Mouse (Mus musculus) C2C12 (cell line): ENCODE measurements around the gene Gm49510. TPM values are rescaled to one million over a fixed set of nuclear protein-coding genes. Genes with fewer than 3 reads are reported as not detected.

ENCODE experiments used
- H3K27me3 ChIP-seq: one replicate; pipeline ENCODE4 v1.6.1; 2011; ENCODE audit not compliant: control insufficient read depth, insufficient read depth, insufficient read length
- H3K36me3 ChIP-seq: one replicate; pipeline ENCODE4 v1.6.1; 2011; ENCODE audit not compliant: control insufficient read depth, insufficient read depth
- H3K4me3 ChIP-seq: one replicate; pipeline ENCODE4 v1.5.1; 2011; ENCODE audit warnings: mild to moderate bottlenecking, control low read depth; ENCODE audit not compliant: poor library complexity, insufficient read depth, severe bottlenecking
- H3K79me2 ChIP-seq: one replicate; pipeline ENCODE4 v1.6.1; 2011; ENCODE audit not compliant: control insufficient read depth, insufficient read depth
- H3K79me3 ChIP-seq: one replicate; pipeline ENCODE4 v1.6.1; 2011; ENCODE audit warnings: low read depth, control low read depth
- H3ac ChIP-seq: one replicate; pipeline ENCODE3; 2011; ENCODE audit warnings: low read depth; ENCODE audit not compliant: control insufficient read depth, insufficient read length
- CEBPB ChIP-seq: IDR thresholded peaks from one replicate; pipeline ENCODE4 v1.6.1; 2011; ENCODE audit warnings: low read depth, mild to moderate bottlenecking, control low read depth, moderate library complexity
- CTCF ChIP-seq: IDR thresholded peaks from one replicate; pipeline ENCODE4 v1.5.1; 2011; ENCODE audit not compliant: control insufficient read depth, insufficient read depth, insufficient read length
- FOSL1 ChIP-seq: IDR thresholded peaks from one replicate; pipeline ENCODE4 v1.8.0; 2011; ENCODE audit warnings: mild to moderate bottlenecking, low read length; ENCODE audit not compliant: poor library complexity, insufficient read depth, severe bottlenecking
- MAX ChIP-seq: IDR thresholded peaks from one replicate; pipeline ENCODE4 v1.6.1; 2011; ENCODE audit warnings: mild to moderate bottlenecking, control low read depth
- MYOD1 ChIP-seq: IDR thresholded peaks from one replicate; pipeline ENCODE4 v1.6.1; 2011; ENCODE audit warnings: low read depth; ENCODE audit not compliant: control insufficient read depth, insufficient read length
- MYOG ChIP-seq: IDR thresholded peaks from one replicate; pipeline ENCODE4 v1.6.1; 2011; ENCODE audit not compliant: control insufficient read depth, insufficient read length; ENCODE audit errors: extremely low read depth
- USF1 ChIP-seq: IDR thresholded peaks from one replicate; pipeline ENCODE4 v1.6.1; 2011; ENCODE audit warnings: low read depth, mild to moderate bottlenecking, control low read depth, moderate library complexity
- polyA plus RNA-seq: library from polyadenylated mRNA; unstranded; fragments of >200 nt; fragmentation: generic; extraction: Trizol; gene quantifications from one replicate; pipeline ENCODE4 v1.2.1, GENCODE M21; 2012; ENCODE audit warnings: missing spikeins

Gene Gm49510
- polyA plus RNA-seq, 1 experiment: 0.07 TPM

DNA sequence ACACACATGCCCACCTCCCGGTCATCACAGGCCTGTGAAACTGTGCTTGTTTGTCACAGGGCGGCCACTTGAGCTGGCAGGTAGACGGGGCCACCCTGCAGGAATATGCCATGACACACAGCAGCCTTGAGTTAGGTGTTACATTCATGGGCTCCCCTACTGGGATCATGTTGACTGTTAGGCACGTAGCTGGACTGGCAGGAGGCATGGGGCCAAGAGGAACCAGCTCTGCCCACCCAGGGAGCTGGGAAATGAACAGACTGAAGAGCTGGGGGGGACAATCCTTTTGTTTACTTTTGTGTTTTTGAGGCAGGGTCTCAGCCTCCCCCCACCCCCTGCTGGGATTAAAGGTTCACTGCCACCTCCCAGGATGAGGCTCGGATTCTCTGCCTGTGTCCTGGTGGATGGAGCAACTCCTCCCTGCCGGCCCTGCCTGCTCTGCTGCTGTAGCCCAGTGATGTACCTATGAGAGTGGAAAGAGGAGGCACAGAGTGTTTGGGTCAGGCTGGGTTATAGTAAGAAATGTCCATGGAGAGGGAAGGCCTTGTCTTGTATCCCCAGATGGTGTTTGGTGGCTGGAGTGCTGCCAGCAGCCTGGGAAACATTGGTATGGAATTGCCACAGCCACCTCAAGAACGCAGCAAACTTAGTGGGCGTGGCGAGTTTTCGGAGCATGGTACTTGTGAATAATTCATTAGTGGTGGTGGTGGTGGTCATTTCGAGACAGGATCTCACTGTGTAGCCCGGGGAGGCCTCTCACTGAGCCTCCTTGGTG, 16.8 kb downstream of the Gm49510 start:
- TF ChIP-seq MAX (no peak), USF1 (no peak), MYOD1 (no peak), MYOG (no peak), CTCF (no peak), FOSL1 (no peak), CEBPB (no peak)
- Histone ChIP-seq H3K4me3 (no peak overlapping the region), H3K79me3 (peaks cover 10% of the 10 kb centered on the region), H3K27me3 (no peaks in the 10 kb centered on the region), H3K36me3 (peaks cover 19% of the 10 kb centered on the region), H3ac (peak overlapping the region; percentile 42), H3K79me2 (peaks cover 37% of the 10 kb centered on the region)

GRCm38 (mm10) chr15:78918126-78918525, 18.7 kb downstream of the Gm49510 start:
- no peak overlapping the region for H3ac ChIP-seq
- H3K36me3 ChIP-seq: peaks cover 18% of the 10 kb centered on the region
- H3K4me3 ChIP-seq: no peak overlapping the region
- peaks cover 10% of the 10 kb centered on the region for H3K79me3 ChIP-seq
- no peaks in the 10 kb centered on the region for H3K27me3 ChIP-seq
- TF ChIP-seq MYOD1 (no peak), MAX (no peak)
- peaks cover 37% of the 10 kb centered on the region for H3K79me2 ChIP-seq

DNA sequence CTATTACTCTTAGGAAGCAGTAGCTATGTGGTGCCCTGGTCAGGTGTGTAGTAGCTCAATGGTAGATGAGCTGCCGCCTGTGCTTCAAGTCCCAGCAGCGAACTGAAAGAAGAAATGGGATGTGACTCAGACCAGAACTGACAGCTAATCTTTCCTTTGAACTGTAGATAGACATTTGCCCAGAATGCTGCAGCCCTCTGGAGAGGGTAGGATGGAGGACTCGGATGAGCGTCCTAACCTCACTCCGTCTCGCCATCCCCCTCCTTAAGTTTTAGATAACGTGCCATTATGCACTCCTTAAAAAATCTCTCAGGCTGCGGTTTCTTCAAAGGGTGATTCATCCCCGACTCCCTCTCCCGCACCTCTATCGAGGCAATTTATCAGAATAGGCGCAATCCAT, 20.4 kb downstream of the Gm49510 start:
- TF ChIP-seq CTCF: no peak
- no peak for TF ChIP-seq CEBPB
- no peak for TF ChIP-seq USF1
- TF ChIP-seq MYOG: no peak
- no peak for TF ChIP-seq MYOD1
- no peak for TF ChIP-seq FOSL1
- no peak for TF ChIP-seq MAX
- no peak overlapping the region for H3K4me3 ChIP-seq
- H3K79me2 ChIP-seq: peaks cover 28% of the 10 kb centered on the region
- no peaks in the 10 kb centered on the region for H3K27me3 ChIP-seq
- peaks cover 18% of the 10 kb centered on the region for H3K36me3 ChIP-seq
- H3ac ChIP-seq: no peak overlapping the region
- peaks cover 8% of the 10 kb centered on the region for H3K79me3 ChIP-seq

GRCm38 (mm10) chr15:78922700-78923099, 23.2 kb downstream of the Gm49510 start:
- TF ChIP-seq CTCF (no peak), FOSL1 (no peak), CEBPB (no peak), MYOD1 (no peak), USF1 (no peak), MAX (no peak), MYOG (no peak)
- H3K79me2 ChIP-seq: peaks cover 14% of the 10 kb centered on the region
- peaks cover 12% of the 10 kb centered on the region for H3K79me3 ChIP-seq
- peaks cover 17% of the 10 kb centered on the region for H3K36me3 ChIP-seq
- H3K27me3 ChIP-seq: no peaks in the 10 kb centered on the region
- H3K4me3 ChIP-seq: no peak overlapping the region
- no peak overlapping the region for H3ac ChIP-seq

DNA sequence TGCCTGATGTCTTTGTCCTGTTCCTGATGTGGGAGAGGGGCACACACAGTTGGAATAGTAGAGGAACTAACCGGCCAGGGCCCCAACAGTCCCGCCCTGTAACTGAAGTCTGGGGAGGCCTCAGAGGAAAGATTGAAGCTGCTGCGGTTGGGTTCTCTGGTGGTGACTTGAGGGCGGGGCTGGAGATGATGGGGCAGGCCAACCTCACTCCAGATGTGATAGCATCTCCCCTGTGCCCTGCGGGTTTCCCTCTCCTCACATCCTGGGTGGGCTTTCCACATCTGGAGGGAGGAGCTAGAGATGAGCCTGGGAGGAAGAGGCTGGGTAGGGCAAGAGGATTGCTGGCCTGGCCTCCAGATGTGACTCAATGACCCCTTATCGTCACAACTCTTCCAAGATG, 24.1 kb downstream of the Gm49510 start:
- H3K27me3 ChIP-seq: no peaks in the 10 kb centered on the region
- H3K36me3 ChIP-seq: peaks cover 22% of the 10 kb centered on the region
- H3K79me3 ChIP-seq: peaks cover 16% of the 10 kb centered on the region
- H3K4me3 ChIP-seq: no peak overlapping the region
- peaks cover 21% of the 10 kb centered on the region for H3K79me2 ChIP-seq
- H3ac ChIP-seq: peak overlapping the region; percentile 4
- no peak for TF ChIP-seq FOSL1
- no peak for TF ChIP-seq CEBPB
- no peak for TF ChIP-seq MYOG
- no peak for TF ChIP-seq MAX
- no peak for TF ChIP-seq USF1
- TF ChIP-seq CTCF: no peak
- no peak for TF ChIP-seq MYOD1

GRCm38 (mm10) chr15:78925129-78925528, 25.7 kb downstream of the Gm49510 start:
- Histone ChIP-seq H3K4me3 (peak overlapping the region; percentile 99), H3K27me3 (no peaks in the 10 kb centered on the region), H3K79me3 (peaks cover 27% of the 10 kb centered on the region), H3K36me3 (peaks cover 28% of the 10 kb centered on the region), H3ac (peak overlapping the region; percentile 50), H3K79me2 (peaks cover 36% of the 10 kb centered on the region)
- TF ChIP-seq USF1 (no peak), MYOG (no peak), MYOD1 (no peak), CTCF (no peak), FOSL1 (no peak), MAX (no peak), CEBPB (no peak)
